14 mouse cellular contexts compared by ENCODE assay signal in the genomic region with DNA sequence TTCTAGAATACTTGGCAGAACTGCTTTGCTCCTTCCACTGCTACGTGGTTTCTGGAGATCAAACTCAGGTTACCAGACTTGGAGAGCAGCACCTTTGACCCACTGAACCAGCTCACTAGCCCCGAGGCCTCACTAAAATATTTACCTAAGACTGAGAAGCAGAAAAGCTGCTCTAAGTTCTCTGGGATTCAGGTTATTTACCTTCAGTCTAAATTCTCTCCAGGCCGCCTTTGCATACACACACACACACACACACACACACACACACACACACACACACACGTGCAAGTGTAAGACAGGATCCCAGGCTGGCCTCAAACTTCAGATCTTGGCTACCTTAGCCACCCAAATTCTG. TPM values are rescaled to one million over a fixed set of nuclear protein-coding genes. Genes with fewer than 3 reads are reported as not detected.
DNase-seq lines count a peak whose midpoint lies in the region; ATAC-seq and TF ChIP-seq lines count a peak whose summit lies in the region.
"Had no signal": no experiment of that assay in that cellular context is flagged by ENCODE, and none has a peak within 500 bp of the region (broad histone marks: within the 10 kb centered on the region; RNA-seq: fewer than 3 reads in every experiment).

No protein-coding gene starts in this region.

- no peaks in the 10 kb centered on the region for H3K27me3 ChIP-seq in liver, embryonic 14.5 days (ENCODE audit: control insufficient read depth, insufficient read depth, low read length)
- H3K27me3 ChIP-seq: embryonic facial prominence, embryonic 13.5 days; limb, embryonic 12.5 days; midbrain, embryonic 13.5 days had no signal

- H3K27ac ChIP-seq in liver, embryonic 14.5 days, result peak overlapping the region; percentile 52; the same call in 1 of the 2 replicates
- H3K27ac ChIP-seq: embryonic facial prominence, embryonic 13.5 days; limb, embryonic 12.5 days; midbrain, embryonic 13.5 days had no signal

- 38% methylated on average over 4 of the region's 4 CpGs for WGBS in liver, embryonic 14.5 days (ENCODE audit: insufficient replicate concordance)

- no peaks in the 10 kb centered on the region for H3K9me3 ChIP-seq in liver, embryonic 14.5 days (ENCODE audit: control insufficient read depth, low read length)
- H3K9me3 ChIP-seq: embryonic facial prominence, embryonic 13.5 days; limb, embryonic 12.5 days; midbrain, embryonic 13.5 days had no signal

- no peak for TF ChIP-seq EP300 in liver, embryonic 14.5 days (IDR thresholded peaks at IDR 0.05; ENCODE audit: low read depth)

- ATAC-seq in liver, embryonic 14.5 days (ENCODE audit: insufficient read depth), result no peak
- ATAC-seq in frontal cortex, adult (ENCODE audit: low TSS enrichment), result no peak
- ATAC-seq: midbrain, embryonic 13.5 days had no signal

- H3K4me1 ChIP-seq in liver, embryonic 14.5 days (replicated peaks; ENCODE audit: control insufficient read depth in 2 of 2, insufficient read depth in 2 of 2, low read length in 1 of 2), result peaks cover 12 to 22% of the 10 kb centered on the region in 2 experiments
- H3K4me1 ChIP-seq: midbrain, embryonic 13.5 days had no signal

- peaks cover 15% of the 10 kb centered on the region for H3K36me3 ChIP-seq in liver, embryonic 14.5 days (replicated peaks; ENCODE audit: control insufficient read depth, insufficient read depth, low read depth)

- H3K9ac ChIP-seq in liver, embryonic 14.5 days (replicated peaks), result no peak overlapping the region
- H3K9ac ChIP-seq: embryonic facial prominence, embryonic 13.5 days; limb, embryonic 12.5 days; midbrain, embryonic 13.5 days had no signal

- peak; percentile 8 for DNase-seq in kidney, postnatal 14 days
- DNase-seq in kidney, adult 8-10 months, result no peak
- DNase-seq in urinary bladder, postnatal 14 days (ENCODE audit: low spot score), result peak; percentile 10
- no peak for DNase-seq in urinary bladder, postnatal 4 days (ENCODE audit: low spot score in 2 of 2)
- no peak for DNase-seq in liver, embryonic 14.5 days (ENCODE audit: low read depth in 3 of 3, low spot score in 3 of 3)
- DNase-seq in yolk sac, embryonic 10.5 days (ENCODE audit: low spot score), result peak; percentile 70
- DNase-seq in ovary, postnatal 14 days (ENCODE audit: low spot score), result no peak
- DNase-seq: cerebellum, adult 9-11 months; gastrocnemius, postnatal 25 days; layer of hippocampus, adult 9-11 months had no signal

- H3K4me3 ChIP-seq in liver, embryonic 14.5 days (ENCODE audit: insufficient read depth in 1 of 2, low read depth in 2 of 2, low read length in 2 of 2), result no peak overlapping the region
- H3K4me3 ChIP-seq: embryonic facial prominence, embryonic 13.5 days; limb, embryonic 12.5 days; midbrain, embryonic 13.5 days had no signal

- TF ChIP-seq CTCF in liver, embryonic 14.5 days (IDR thresholded peaks at IDR 0.05; ENCODE audit: low read depth), result no peak

- H3K4me2 ChIP-seq in liver, embryonic 14.5 days (ENCODE audit: low read depth), result peak overlapping the region; percentile 1; the same call in 1 of the 2 replicates
- H3K4me2 ChIP-seq: embryonic facial prominence, embryonic 13.5 days; limb, embryonic 12.5 days; midbrain, embryonic 13.5 days had no signal

RNA-seq across cellular contexts. Expression of gene Smchd1, which starts 16.2 kb away (rescaled TPM):
- 11.7 and 19.9 TPM in 2 replicates for polyA plus RNA-seq in liver, embryonic 14.5 days (2012; rRNA removed)
- 38.0 and 41.6 TPM in 2 replicates for polyA plus RNA-seq in liver, embryonic 14.5 days (2014; fragmentation: Nextera tagmentation; extraction: Ambion mirVana)

RNA-seq across cellular contexts. Expression of gene Gm4707, which starts 31.6 kb away (rescaled TPM):
- 0.19 and 0.21 TPM in 2 replicates for polyA plus RNA-seq in liver, embryonic 14.5 days (2012; rRNA removed)
- 0.15 and 1.1 TPM in 2 replicates for polyA plus RNA-seq in liver, embryonic 14.5 days (2014; fragmentation: Nextera tagmentation; extraction: Ambion mirVana)

RNA-seq across cellular contexts. Expression of gene Ndc80, which starts 35.3 kb away (rescaled TPM):
- 5.5 and 16.1 TPM in 2 replicates for polyA plus RNA-seq in liver, embryonic 14.5 days (2012; rRNA removed)
- 33.3 and 34.2 TPM in 2 replicates for polyA plus RNA-seq in liver, embryonic 14.5 days (2014; fragmentation: Nextera tagmentation; extraction: Ambion mirVana)

Comparison
In these comparisons a context has a peak if more than half of its experiments do, and no peak if none do; other contexts are left out.
1. DNase-seq: peak in kidney, postnatal 14 days (single experiment), urinary bladder, postnatal 14 days (single experiment) and yolk sac, embryonic 10.5 days (single experiment); none in kidney, adult 8-10 months (0 of 2), urinary bladder, postnatal 4 days (0 of 2), liver, embryonic 14.5 days (0 of 3) and ovary, postnatal 14 days (single experiment).